Mouse (Mus musculus): Measurements from ENCODE around the gene Slc26a1.

- no peak for TF ChIP-seq POLR2A (IDR thresholded peaks at IDR 0.05; ENCODE audit: low read depth, low read length)
- no peak for TF ChIP-seq CTCF (IDR thresholded peaks at IDR 0.05; ENCODE audit: borderline replicate concordance, insufficient read depth, low read length)
These were observed 39.2 kb downstream of the Slc26a1 start for GRCm38 (mm10) chr5:108636172-108636571.

Measured in embryonic fibroblast, embryonic 13.5 days (primary cell).